In genomic region chr9:40227874-40228789, GRCm38 (mm10) we compare ENCODE assay signal across 8 mouse cellular contexts. TPM values are rescaled to one million over a fixed set of nuclear protein-coding genes. Genes with fewer than 3 reads are reported as not detected.
DNase-seq lines count a peak whose midpoint lies in the region; ATAC-seq and TF ChIP-seq lines count a peak whose summit lies in the region.

No protein-coding gene starts in this region.

- 68% methylated on average over 10 of the region's 10 CpGs for WGBS in heart, adult 2 months
- 64% methylated on average over 10 of the region's 10 CpGs for WGBS in heart, embryonic 12.5 days
- 74% methylated on average over 10 of the region's 10 CpGs for WGBS in midbrain, embryonic 11.5 days
- 67% methylated on average over 10 of the region's 10 CpGs for WGBS in stomach, postnatal 0 days

- no peak overlapping the region for H3K4me2 ChIP-seq in heart, embryonic 12.5 days
- no peak overlapping the region for H3K4me2 ChIP-seq in midbrain, embryonic 11.5 days
- no peak overlapping the region for H3K4me2 ChIP-seq in stomach, postnatal 0 days (replicated peaks; ENCODE audit: low read depth)

- no peak for TF ChIP-seq POLR2A in heart, adult 2 months (IDR thresholded peaks at IDR 0.05; ENCODE audit: insufficient read depth, low read depth, low read length)

- H3K9me3 ChIP-seq in heart, embryonic 12.5 days (replicated peaks): peaks cover 7% of the 10 kb centered on the region; the same call in 1 of the 2 replicates
- peaks cover 15% of the 10 kb centered on the region for H3K9me3 ChIP-seq in E14TG2a.4 (ENCODE audit: low read length)
- no peaks in the 10 kb centered on the region for H3K9me3 ChIP-seq in midbrain, embryonic 11.5 days (ENCODE audit: control insufficient read depth, low read length)
- no peaks in the 10 kb centered on the region for H3K9me3 ChIP-seq in stomach, postnatal 0 days (ENCODE audit: control insufficient read depth, low read length)

- intact Hi-C loops in heart, adult 2 months (cut with DNase I): loop anchor here (1.0 to 5.0 kb wide), 2 partner anchors 102 to 164 kb away; no protein-coding TSS in a partner anchor

- DNase-seq in heart, adult 2 months: peak in 1 of 2 experiments; percentile 16
- DNase-seq in cerebellum, adult 9-11 months: peak; percentile 28
- peak; percentile 42 to 72 for DNase-seq in kidney, postnatal 36 days
- peak; percentile 92 for DNase-seq in midbrain, embryonic 11.5 days (ENCODE audit: low spot score, missing footprints)
- peak; percentile 72 for DNase-seq in stomach, postnatal 0 days (ENCODE audit: low spot score)

- no peak for TF ChIP-seq EP300 in heart, adult 2 months (IDR thresholded peaks at IDR 0.05; ENCODE audit: insufficient read depth, low read depth, low read length)
- TF ChIP-seq EP300 in stomach, postnatal 0 days (optimal IDR thresholded peaks at IDR 0.05): no peak

- no peak for ATAC-seq in heart, embryonic 12.5 days (ENCODE audit: insufficient number of reproducible peaks, low FRiP score)
- ATAC-seq in granulocyte monocyte progenitor cell, adult 5-6 weeks (replicated peaks; ENCODE audit: poor library complexity, severe bottlenecking): peak; percentile 80
- peak; percentile 84 for ATAC-seq in midbrain, embryonic 11.5 days (ENCODE audit: low FRiP score)
- peak; percentile 63; the same call in 1 of the 2 replicates for ATAC-seq in stomach, postnatal 0 days (ENCODE audit: low FRiP score, low TSS enrichment)

- H3K27ac ChIP-seq in heart, adult 2 months: no peak overlapping the region
- H3K27ac ChIP-seq in heart, embryonic 12.5 days (ENCODE audit: poor library complexity, severe bottlenecking): no peak overlapping the region
- no peak overlapping the region for H3K27ac ChIP-seq in midbrain, embryonic 11.5 days (ENCODE audit: low read depth, low read length)
- no peak overlapping the region for H3K27ac ChIP-seq in stomach, postnatal 0 days (replicated peaks)

- no peak overlapping the region for H3K4me3 ChIP-seq in heart, adult 2 months
- H3K4me3 ChIP-seq in heart, embryonic 12.5 days: no peak overlapping the region
- H3K4me3 ChIP-seq in E14TG2a.4 (replicated peaks; ENCODE audit: low read length): no peak overlapping the region
- no peak overlapping the region for H3K4me3 ChIP-seq in midbrain, embryonic 11.5 days (ENCODE audit: low read depth, low read length)
- no peak overlapping the region for H3K4me3 ChIP-seq in stomach, postnatal 0 days (ENCODE audit: low read depth, low read length)

- H3K4me1 ChIP-seq in heart, adult 2 months (ENCODE audit: control insufficient read depth, insufficient read depth, low read length): no peaks in the 10 kb centered on the region
- H3K4me1 ChIP-seq in heart, embryonic 12.5 days (replicated peaks): no peaks in the 10 kb centered on the region
- peaks cover 98% of the 10 kb centered on the region for H3K4me1 ChIP-seq in E14TG2a.4 (replicated peaks; ENCODE audit: low read depth, low read length)
- no peaks in the 10 kb centered on the region for H3K4me1 ChIP-seq in midbrain, embryonic 11.5 days (ENCODE audit: control insufficient read depth, insufficient read depth, low read length)
- no peaks in the 10 kb centered on the region for H3K4me1 ChIP-seq in stomach, postnatal 0 days (replicated peaks; ENCODE audit: control insufficient read depth, insufficient read depth)

- H3K36me3 ChIP-seq in heart, adult 2 months (ENCODE audit: control insufficient read depth, insufficient read depth, low read length): no peaks in the 10 kb centered on the region
- no peaks in the 10 kb centered on the region for H3K36me3 ChIP-seq in heart, embryonic 12.5 days
- H3K36me3 ChIP-seq in E14TG2a.4 (ENCODE audit: insufficient read depth, low read length): peaks cover 98% of the 10 kb centered on the region
- H3K36me3 ChIP-seq in midbrain, embryonic 11.5 days (ENCODE audit: control insufficient read depth, insufficient read depth, low read length): no peaks in the 10 kb centered on the region
- H3K36me3 ChIP-seq in stomach, postnatal 0 days (ENCODE audit: control insufficient read depth, insufficient read depth, low read length): no peaks in the 10 kb centered on the region

- H3K27me3 ChIP-seq in heart, adult 2 months (ENCODE audit: control insufficient read depth, insufficient read depth, low read length): no peaks in the 10 kb centered on the region
- H3K27me3 ChIP-seq in heart, embryonic 12.5 days (replicated peaks): peaks cover 3% of the 10 kb centered on the region; the same call in 1 of the 2 replicates
- H3K27me3 ChIP-seq in E14TG2a.4 (ENCODE audit: insufficient read depth, low read length): no peaks in the 10 kb centered on the region
- H3K27me3 ChIP-seq in midbrain, embryonic 11.5 days (ENCODE audit: control insufficient read depth, insufficient read depth, low read length): no peaks in the 10 kb centered on the region
- H3K27me3 ChIP-seq in stomach, postnatal 0 days (ENCODE audit: control insufficient read depth, insufficient read depth, low read length): no peaks in the 10 kb centered on the region

- TF ChIP-seq CTCF in heart, adult 2 months (IDR thresholded peaks at IDR 0.05): peak; percentile 84
- peak; percentile 59 for TF ChIP-seq CTCF in E14TG2a.4 (conservative IDR thresholded peaks at IDR 0.05; ENCODE audit: low read length)
- TF ChIP-seq CTCF in stomach, postnatal 0 days (IDR thresholded peaks at IDR 0.05; ENCODE audit: low read depth): peak; percentile 92

- H3K9ac ChIP-seq in heart, adult 2 months (ENCODE audit: low read depth, low read length): no peak overlapping the region
- H3K9ac ChIP-seq in heart, embryonic 12.5 days: no peak overlapping the region
- no peak overlapping the region for H3K9ac ChIP-seq in midbrain, embryonic 11.5 days (ENCODE audit: low read length)
- no peak overlapping the region for H3K9ac ChIP-seq in stomach, postnatal 0 days (ENCODE audit: low read length)

- H3K79me2 ChIP-seq in heart, adult 2 months (replicated peaks; ENCODE audit: control insufficient read depth, insufficient read depth, low read length): no peaks in the 10 kb centered on the region

RNA-seq across cellular contexts. Expression of gene Zfp202, which starts 36.0 kb away (rescaled TPM):
- 1 to 10 TPM; 2.7 to 2.8 TPM for total RNA-seq in heart, adult 2 months (2021)
- 1.2 and 1.8 TPM in 2 replicates for polyA plus RNA-seq in heart, adult 2 months (2012; rRNA removed)
- 4.2 and 4.8 TPM in 2 replicates for polyA plus RNA-seq in heart, embryonic 12.5 days (2016; fragmentation: Nextera tagmentation; extraction: Ambion mirVana)
- 4.1 and 4.8 TPM in 2 replicates for total RNA-seq in granulocyte monocyte progenitor cell, adult 5-6 weeks (2014; fragmentation: Nextera tagmentation)
- total RNA-seq in granulocyte monocyte progenitor cell, adult 5-6 weeks (2017): 4.4 and 4.5 TPM in 2 replicates
- polyA plus RNA-seq in midbrain, embryonic 11.5 days (2014; fragmentation: Nextera tagmentation; extraction: Ambion mirVana): 6.8 and 7.3 TPM in 2 replicates
- 1.6 and 2.1 TPM in 2 replicates for polyA plus RNA-seq in stomach, postnatal 0 days (2015; fragmentation: Nextera tagmentation; extraction: Ambion mirVana)

RNA-seq across cellular contexts. Expression of gene Scn3b, which starts 40.9 kb away (rescaled TPM):
- 1 to 10 TPM in 1 of 2 experiments, under 1 TPM in 1; 0.70 to 2.0 TPM for total RNA-seq in heart, adult 2 months (2021)
- 0.91 and 0.96 TPM in 2 replicates for polyA plus RNA-seq in heart, adult 2 months (2012; rRNA removed)
- 0.35 and 0.61 TPM in 2 replicates for polyA plus RNA-seq in heart, embryonic 12.5 days (2016; fragmentation: Nextera tagmentation; extraction: Ambion mirVana)
- total RNA-seq in granulocyte monocyte progenitor cell, adult 5-6 weeks (2014; fragmentation: Nextera tagmentation): 2.6 TPM in 1 of 2 replicates, not detected in the other
- total RNA-seq in granulocyte monocyte progenitor cell, adult 5-6 weeks (2017): not detected in 2 replicates
- polyA plus RNA-seq in midbrain, embryonic 11.5 days (2014; fragmentation: Nextera tagmentation; extraction: Ambion mirVana): 18.6 and 21.2 TPM in 2 replicates
- 2.0 and 2.9 TPM in 2 replicates for polyA plus RNA-seq in stomach, postnatal 0 days (2015; fragmentation: Nextera tagmentation; extraction: Ambion mirVana)

RNA-seq across cellular contexts. Expression of gene Olfr986, which starts 47.4 kb away (rescaled TPM):
- total RNA-seq in heart, adult 2 months (2021): not detected
- not detected in 2 replicates for polyA plus RNA-seq in heart, adult 2 months (2012; rRNA removed)
- not detected in 2 replicates for polyA plus RNA-seq in heart, embryonic 12.5 days (2016; fragmentation: Nextera tagmentation; extraction: Ambion mirVana)
- total RNA-seq in granulocyte monocyte progenitor cell, adult 5-6 weeks (2014; fragmentation: Nextera tagmentation): not detected in 2 replicates
- not detected in 2 replicates for total RNA-seq in granulocyte monocyte progenitor cell, adult 5-6 weeks (2017)
- not detected in 2 replicates for polyA plus RNA-seq in midbrain, embryonic 11.5 days (2014; fragmentation: Nextera tagmentation; extraction: Ambion mirVana)
- polyA plus RNA-seq in stomach, postnatal 0 days (2015; fragmentation: Nextera tagmentation; extraction: Ambion mirVana): not detected in 2 replicates
